Mouse (Mus musculus): ENCODE results near the gene Myh14. TPM values are rescaled to one million over a fixed set of nuclear protein-coding genes. Genes with fewer than 3 reads are reported as not detected.

The Myh14 gene
- polyA plus RNA-seq, 1 experiment from 2014 or later = 2.1 TPM

DNA sequence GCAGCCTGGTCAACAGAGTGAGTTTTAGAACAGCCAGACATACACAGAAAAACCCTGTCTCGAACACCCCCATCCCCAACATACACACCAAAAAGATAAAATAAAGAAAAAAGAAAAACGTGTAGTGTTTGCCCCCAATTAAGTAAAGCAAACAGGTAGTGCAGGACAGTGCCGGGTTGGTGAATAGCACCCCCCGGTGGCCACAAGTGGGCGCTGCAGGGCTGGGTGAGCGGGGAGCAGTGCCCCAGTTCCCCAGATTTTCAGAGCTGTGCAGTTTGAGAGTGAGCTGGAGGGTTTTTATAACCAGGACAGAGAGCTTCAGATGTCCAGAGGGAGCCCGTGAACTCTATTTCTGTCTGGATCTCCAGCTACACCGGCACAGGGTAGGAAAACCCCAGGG is 28.8 kb downstream of the Myh14 start:
- H3K27me3 ChIP-seq (ENCODE audit: control insufficient read depth, insufficient read depth, low read length) = peaks cover 46% of the 10 kb centered on the region
- H3K4me2 ChIP-seq (ENCODE audit: low read depth, low read length) = no peak overlapping the region
- DNase-seq (ENCODE audit: low spot score) (no peak), ATAC-seq (replicated peaks; ENCODE audit: insufficient number of reproducible peaks, low FRiP score, low TSS enrichment, low read depth) (no peak)
- no peaks in the 10 kb centered on the region for H3K36me3 ChIP-seq (replicated peaks; ENCODE audit: control insufficient read depth, insufficient read depth, low read depth, low read length)
- H3K9me3 ChIP-seq (replicated peaks; ENCODE audit: control insufficient read depth, low read length) = no peaks in the 10 kb centered on the region
- no peaks in the 10 kb centered on the region for H3K4me1 ChIP-seq (ENCODE audit: control insufficient read depth, insufficient read depth, low read length)
- H3K4me3 ChIP-seq (ENCODE audit: low read depth, low read length) = no peak overlapping the region
- no peak overlapping the region for H3K9ac ChIP-seq (replicated peaks; ENCODE audit: low read length)
- no peak overlapping the region for H3K27ac ChIP-seq (replicated peaks; ENCODE audit: low read depth, low read length)
- WGBS = 32% methylated on average over 8 of the region's 8 CpGs

DNA sequence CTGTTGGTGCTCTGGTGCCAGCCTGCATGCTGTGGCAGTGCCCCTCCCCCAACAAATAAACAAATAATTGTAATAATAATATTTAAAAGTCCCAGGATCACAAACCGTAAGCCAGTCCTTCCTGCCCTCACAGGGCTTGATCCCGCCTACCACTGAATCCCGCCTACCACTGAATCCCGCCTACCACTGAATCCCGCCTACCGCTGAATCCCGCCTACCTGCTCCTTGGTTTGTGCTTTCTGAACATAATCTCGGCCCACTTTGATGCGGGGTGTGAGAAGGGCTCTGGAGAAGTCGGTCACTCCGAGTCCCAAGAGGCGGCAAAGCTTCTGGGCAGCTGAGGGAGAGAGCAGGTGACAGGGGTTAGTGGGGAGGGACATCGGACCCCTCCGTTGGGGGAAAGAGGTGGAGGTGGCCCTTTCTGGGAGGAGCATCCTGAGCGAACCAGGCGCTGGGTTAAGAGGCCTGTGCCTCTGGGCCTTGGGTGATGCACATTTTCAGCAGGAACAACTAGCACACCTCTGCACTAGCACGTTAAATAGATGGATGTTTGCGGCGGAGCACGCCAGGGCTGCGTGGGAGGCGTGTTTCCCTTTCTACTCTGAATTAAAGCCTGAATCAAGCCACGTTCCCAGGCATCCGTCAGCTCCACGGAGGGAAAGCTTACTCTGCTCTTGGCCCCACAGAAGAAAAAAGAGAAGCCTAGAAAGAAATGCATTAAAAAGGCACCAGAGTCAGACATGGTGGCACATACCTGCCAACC is 29.6 kb downstream of the Myh14 start:
- no peak overlapping the region for H3K4me2 ChIP-seq (ENCODE audit: low read depth, low read length)
- no peak for DNase-seq (ENCODE audit: low spot score)

DNA sequence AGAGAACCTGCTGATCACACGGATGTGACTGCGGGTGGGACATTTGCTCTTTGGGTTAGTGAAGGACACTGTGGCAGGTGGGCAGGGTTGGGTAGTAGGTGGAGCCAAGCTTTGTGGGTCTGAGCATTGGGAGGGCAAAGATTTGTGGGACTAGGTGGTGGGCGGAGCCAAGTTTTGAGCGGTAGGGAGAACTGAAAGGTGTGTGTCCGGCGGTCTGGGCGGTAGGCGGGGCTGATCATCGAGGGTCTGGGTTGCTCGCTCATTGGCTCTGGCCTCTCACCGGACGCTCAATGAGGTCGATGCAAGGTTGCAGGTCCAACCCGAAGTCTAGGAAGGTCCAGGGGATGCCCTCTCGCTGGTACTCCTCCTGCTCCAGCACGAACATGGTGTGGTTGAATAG is 32.0 kb downstream of the Myh14 start:
- Histone ChIP-seq H3K9me3 (replicated peaks; ENCODE audit: control insufficient read depth, low read length) (no peaks in the 10 kb centered on the region), H3K4me2 (ENCODE audit: low read depth, low read length) (peak overlapping the region; percentile 10; the same call in 1 of the 2 replicates), H3K4me3 (ENCODE audit: low read depth, low read length) (no peak overlapping the region), H3K27me3 (ENCODE audit: control insufficient read depth, insufficient read depth, low read length) (peaks cover 31% of the 10 kb centered on the region), H3K36me3 (replicated peaks; ENCODE audit: control insufficient read depth, insufficient read depth, low read depth, low read length) (no peaks in the 10 kb centered on the region), H3K4me1 (ENCODE audit: control insufficient read depth, insufficient read depth, low read length) (no peaks in the 10 kb centered on the region), H3K9ac (replicated peaks; ENCODE audit: low read length) (no peak overlapping the region), H3K27ac (replicated peaks; ENCODE audit: low read depth, low read length) (no peak overlapping the region)
- DNase-seq (ENCODE audit: low spot score) (no peak), ATAC-seq (replicated peaks; ENCODE audit: insufficient number of reproducible peaks, low FRiP score, low TSS enrichment, low read depth) (no peak)
- 5% methylated on average over 16 of the region's 16 CpGs for WGBS

More for the DNA sequence above, 29.6 kb downstream of the Myh14 start:
- no peaks in the 10 kb centered on the region for H3K36me3 ChIP-seq (replicated peaks; ENCODE audit: control insufficient read depth, insufficient read depth, low read depth, low read length)
- H3K27me3 ChIP-seq (ENCODE audit: control insufficient read depth, insufficient read depth, low read length) = peaks cover 44% of the 10 kb centered on the region
- no peaks in the 10 kb centered on the region for H3K4me1 ChIP-seq (ENCODE audit: control insufficient read depth, insufficient read depth, low read length)
- no peaks in the 10 kb centered on the region for H3K9me3 ChIP-seq (replicated peaks; ENCODE audit: control insufficient read depth, low read length)
- H3K9ac ChIP-seq (replicated peaks; ENCODE audit: low read length) = no peak overlapping the region
- no peak for ATAC-seq (replicated peaks; ENCODE audit: insufficient number of reproducible peaks, low FRiP score, low TSS enrichment, low read depth)
- H3K27ac ChIP-seq (replicated peaks; ENCODE audit: low read depth, low read length) = no peak overlapping the region
- no peak overlapping the region for H3K4me3 ChIP-seq (ENCODE audit: low read depth, low read length)
- 18% methylated on average over 25 of the region's 25 CpGs for WGBS

- ATAC-seq (replicated peaks; ENCODE audit: insufficient number of reproducible peaks, low FRiP score, low TSS enrichment, low read depth) (no peak), DNase-seq (ENCODE audit: low spot score) (no peak)
- H3K27me3 ChIP-seq (ENCODE audit: control insufficient read depth, insufficient read depth, low read length) = peaks cover 31% of the 10 kb centered on the region
- no peak overlapping the region for H3K27ac ChIP-seq (replicated peaks; ENCODE audit: low read depth, low read length)
- H3K4me1 ChIP-seq (ENCODE audit: control insufficient read depth, insufficient read depth, low read length) = no peaks in the 10 kb centered on the region
- no peaks in the 10 kb centered on the region for H3K9me3 ChIP-seq (replicated peaks; ENCODE audit: control insufficient read depth, low read length)
- 86% methylated on average over 9 of the region's 9 CpGs for WGBS
- H3K4me2 ChIP-seq (ENCODE audit: low read depth, low read length) = no peak overlapping the region
- H3K36me3 ChIP-seq (replicated peaks; ENCODE audit: control insufficient read depth, insufficient read depth, low read depth, low read length) = no peaks in the 10 kb centered on the region
- no peak overlapping the region for H3K4me3 ChIP-seq (ENCODE audit: low read depth, low read length)
- H3K9ac ChIP-seq (replicated peaks; ENCODE audit: low read length) = no peak overlapping the region
Observed at GRCm38 (mm10) chr7:44636684-44637083, 34.0 kb downstream of the Myh14 start.

DNA sequence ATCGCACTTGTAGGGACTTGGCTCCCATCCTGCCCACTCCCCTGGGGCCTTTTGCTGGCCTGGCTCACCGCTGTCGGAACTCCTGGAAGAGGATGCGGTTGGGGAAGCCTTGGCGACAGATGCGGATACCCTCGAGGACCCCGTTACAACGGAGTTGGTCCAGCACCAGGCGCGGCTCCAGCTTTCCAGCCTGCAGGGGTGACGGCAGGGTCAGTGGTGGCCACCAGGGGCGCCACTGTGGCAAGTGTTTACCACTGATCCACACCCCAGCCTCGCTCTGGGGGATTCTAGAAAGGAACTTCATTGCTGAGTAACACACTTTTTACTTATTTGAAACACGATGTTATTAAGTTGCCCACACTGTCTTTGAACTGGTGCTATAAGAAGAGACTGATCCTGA is 37.2 kb downstream of the Myh14 start:
- no peaks in the 10 kb centered on the region for H3K36me3 ChIP-seq (replicated peaks; ENCODE audit: control insufficient read depth, insufficient read depth, low read depth, low read length)
- WGBS = 16% methylated on average over 15 of the region's 15 CpGs
- no peaks in the 10 kb centered on the region for H3K9me3 ChIP-seq (replicated peaks; ENCODE audit: control insufficient read depth, low read length)
- DNase-seq (ENCODE audit: low spot score) (peak; percentile 35), ATAC-seq (replicated peaks; ENCODE audit: insufficient number of reproducible peaks, low FRiP score, low TSS enrichment, low read depth) (no peak)
- no peak overlapping the region for H3K9ac ChIP-seq (replicated peaks; ENCODE audit: low read length)
- H3K27me3 ChIP-seq (ENCODE audit: control insufficient read depth, insufficient read depth, low read length) = peaks cover 4% of the 10 kb centered on the region; the same call in 1 of the 2 replicates
- H3K4me3 ChIP-seq (ENCODE audit: low read depth, low read length) = no peak overlapping the region
- no peaks in the 10 kb centered on the region for H3K4me1 ChIP-seq (ENCODE audit: control insufficient read depth, insufficient read depth, low read length)
- no peak overlapping the region for H3K27ac ChIP-seq (replicated peaks; ENCODE audit: low read depth, low read length)
- no peak overlapping the region for H3K4me2 ChIP-seq (ENCODE audit: low read depth, low read length)

- Histone ChIP-seq H3K27ac (replicated peaks; ENCODE audit: low read depth, low read length) (no peak overlapping the region), H3K4me1 (ENCODE audit: control insufficient read depth, insufficient read depth, low read length) (no peaks in the 10 kb centered on the region), H3K9ac (replicated peaks; ENCODE audit: low read length) (no peak overlapping the region), H3K9me3 (replicated peaks; ENCODE audit: control insufficient read depth, low read length) (no peaks in the 10 kb centered on the region), H3K36me3 (replicated peaks; ENCODE audit: control insufficient read depth, insufficient read depth, low read depth, low read length) (no peaks in the 10 kb centered on the region), H3K4me3 (ENCODE audit: low read depth, low read length) (no peak overlapping the region), H3K27me3 (ENCODE audit: control insufficient read depth, insufficient read depth, low read length) (no peaks in the 10 kb centered on the region), H3K4me2 (ENCODE audit: low read depth, low read length) (no peak overlapping the region)
- 19% methylated on average over 13 of the region's 13 CpGs for WGBS
- DNase-seq (ENCODE audit: low spot score) (no peak), ATAC-seq (replicated peaks; ENCODE audit: insufficient number of reproducible peaks, low FRiP score, low TSS enrichment, low read depth) (no peak)
Observed at GRCm38 (mm10) chr7:44632676-44633075, 38.0 kb downstream of the Myh14 start.

GRCm38 (mm10) chr7:44630437-44630836 is 40.2 kb downstream of the Myh14 start:
- no peak overlapping the region for H3K27ac ChIP-seq (replicated peaks; ENCODE audit: low read depth, low read length)
- no peaks in the 10 kb centered on the region for H3K4me1 ChIP-seq (ENCODE audit: control insufficient read depth, insufficient read depth, low read length)
- no peak overlapping the region for H3K4me3 ChIP-seq (ENCODE audit: low read depth, low read length)
- H3K36me3 ChIP-seq (replicated peaks; ENCODE audit: control insufficient read depth, insufficient read depth, low read depth, low read length) = no peaks in the 10 kb centered on the region
- DNase-seq (ENCODE audit: low spot score) = no peak
- H3K9me3 ChIP-seq (replicated peaks; ENCODE audit: control insufficient read depth, low read length) = no peaks in the 10 kb centered on the region
- ATAC-seq (replicated peaks; ENCODE audit: insufficient number of reproducible peaks, low FRiP score, low TSS enrichment, low read depth) = no peak
- H3K27me3 ChIP-seq (ENCODE audit: control insufficient read depth, insufficient read depth, low read length) = no peaks in the 10 kb centered on the region
- 77% methylated on average over 13 of the region's 13 CpGs for WGBS
- H3K4me2 ChIP-seq (ENCODE audit: low read depth, low read length) = no peak overlapping the region
- no peak overlapping the region for H3K9ac ChIP-seq (replicated peaks; ENCODE audit: low read length)

- DNase-seq (ENCODE audit: low spot score) (no peak), ATAC-seq (replicated peaks; ENCODE audit: insufficient number of reproducible peaks, low FRiP score, low TSS enrichment, low read depth) (no peak)
- 84% methylated on average over 15 of the region's 15 CpGs for WGBS
- Histone ChIP-seq H3K27ac (replicated peaks; ENCODE audit: low read depth, low read length) (no peak overlapping the region), H3K36me3 (replicated peaks; ENCODE audit: control insufficient read depth, insufficient read depth, low read depth, low read length) (no peaks in the 10 kb centered on the region), H3K9me3 (replicated peaks; ENCODE audit: control insufficient read depth, low read length) (no peaks in the 10 kb centered on the region), H3K4me1 (ENCODE audit: control insufficient read depth, insufficient read depth, low read length) (no peaks in the 10 kb centered on the region), H3K27me3 (ENCODE audit: control insufficient read depth, insufficient read depth, low read length) (no peaks in the 10 kb centered on the region), H3K9ac (replicated peaks; ENCODE audit: low read length) (no peak overlapping the region), H3K4me3 (ENCODE audit: low read depth, low read length) (no peak overlapping the region), H3K4me2 (ENCODE audit: low read depth, low read length) (no peak overlapping the region)
Observed at GRCm38 (mm10) chr7:44628402-44629034, 42.1 kb downstream of the Myh14 start.

Data from embryonic facial prominence, embryonic 11.5 days (tissue).